Mouse (Mus musculus) large intestine, adult 2 months (tissue): ENCODE measurements around the gene Slc25a33. TPM values are rescaled to one million over a fixed set of nuclear protein-coding genes. Genes with fewer than 3 reads are reported as not detected.

Experiments
- DNase-seq: peaks from one replicate; pipeline ENCODE4 v3.0.0-alpha.2; 2012; ENCODE audit warnings: low read depth, low spot score
- WGBS: fragments of 180-500 bp; shearing (Covaris S2); methylation state at CpG from one replicate; pipeline ENCODE4 v1.1.7; 2018; 5-methylcytosine and 5-hydroxymethylcytosine counted together
- polyA plus RNA-seq: library from polyadenylated mRNA; depleted of rRNA; stranded (reverse); fragments of >200 nt; gene quantifications from 2 replicates; pipeline ENCODE4 v1.2.3, GENCODE M21; 2012

The Slc25a33 gene
- polyA plus RNA-seq, 1 experiment = 5.2 TPM

- WGBS = 57% methylated on average over 14 of the region's 14 CpGs
- DNase-seq = no peak
These were observed 22.6 kb upstream of the Slc25a33 start for GRCm38 (mm10) chr4:149796567-149797219.

GRCm38 (mm10) chr4:149794966-149795477 lies 20.9 kb upstream of the Slc25a33 start:
- DNase-seq = no peak
- WGBS = 89% methylated on average over 7 of the region's 7 CpGs

- no peak for DNase-seq
- 15% methylated on average over 8 of the region's 8 CpGs for WGBS
These were observed 19.9 kb upstream of the Slc25a33 start for GRCm38 (mm10) chr4:149794010-149794338.

GRCm38 (mm10) chr4:149793156-149794009 lies 19.3 kb upstream of the Slc25a33 start:
- DNase-seq = no peak
- 20% methylated on average over 13 of the region's 13 CpGs for WGBS

GRCm38 (mm10) chr4:149792159-149792800 lies 18.2 kb upstream of the Slc25a33 start:
- WGBS = 8% methylated on average over 10 of the region's 10 CpGs

GRCm38 (mm10) chr4:149791470-149791869 lies 17.4 kb upstream of the Slc25a33 start:
- no peak for DNase-seq
- 43% methylated on average over 4 of the region's 4 CpGs for whole genome bisulfite sequencing

More at GRCm38 (mm10) chr4:149792159-149792800, 18.2 kb upstream of the Slc25a33 start:
- DNase-seq = no peak

GRCm38 (mm10) chr4:149790969-149791368 lies 16.9 kb upstream of the Slc25a33 start:
- WGBS = 59% methylated on average over 2 of the region's 2 CpGs
- DNase-seq = no peak

- 35% methylated on average over 4 of the region's 4 CpGs for whole genome bisulfite sequencing
- no peak for DNase-seq
These were observed 16.5 kb upstream of the Slc25a33 start for GRCm38 (mm10) chr4:149790546-149790945.

- peak; percentile 79 for DNase-seq
- WGBS = 43% methylated on average over 13 of the region's 13 CpGs
These were observed 15.5 kb upstream of the Slc25a33 start for GRCm38 (mm10) chr4:149789421-149790194.

- WGBS = 91% methylated on average over 5 of the region's 5 CpGs
- no peak for DNase-seq
These were observed 10.8 kb upstream of the Slc25a33 start for GRCm38 (mm10) chr4:149784901-149785300.

- no peak for DNase-seq
- WGBS = 57% methylated on average over 9 of the region's 9 CpGs
These were observed 10.3 kb upstream of the Slc25a33 start for GRCm38 (mm10) chr4:149784371-149784770.

GRCm38 (mm10) chr4:149782975-149783374 lies 8.9 kb upstream of the Slc25a33 start:
- WGBS = 29% methylated on average over 8 of the region's 8 CpGs
- no peak for DNase-seq

- WGBS = 31% methylated on average over 13 of the region's 13 CpGs
- DNase-seq = no peak
These were observed 6.7 kb upstream of the Slc25a33 start for GRCm38 (mm10) chr4:149780565-149781356.

GRCm38 (mm10) chr4:149779966-149780365 lies 5.9 kb upstream of the Slc25a33 start:
- 81% methylated on average over 9 of the region's 9 CpGs for WGBS

GRCm38 (mm10) chr4:149777126-149777525 lies 3.0 kb upstream of the Slc25a33 start:
- no peak for DNase-seq
- 31% methylated on average over 9 of the region's 9 CpGs for WGBS

More at GRCm38 (mm10) chr4:149779966-149780365, 5.9 kb upstream of the Slc25a33 start:
- no peak for DNase-seq

- DNase-seq = no peak
- 16% methylated on average over 8 of the region's 8 CpGs for WGBS
These were observed 1.8 kb upstream of the Slc25a33 start for GRCm38 (mm10) chr4:149775760-149776362.

- 31% methylated on average over 7 of the region's 7 CpGs for WGBS
- DNase-seq = no peak
These were observed 1.3 kb upstream of the Slc25a33 start for GRCm38 (mm10) chr4:149775330-149775729.

GRCm38 (mm10) chr4:149773408-149774093 lies 526 bp downstream of the Slc25a33 start:
- DNase-seq = no peak
- WGBS = under 1% methylated on average over 65 of the region's 65 CpGs
